Mouse (Mus musculus) bone marrow, adult 2 months (tissue): ENCODE measurements around the gene Ears2.

ENCODE experiments used
- CTCF ChIP-seq: fragments of 200-500 bp; IDR thresholded peaks from 2 replicates; pipeline ENCODE4 v1.5.1; 2011; ENCODE audit warnings: low read length, control low read depth; ENCODE audit not compliant: control insufficient read depth, insufficient read depth
- POLR2A ChIP-seq: fragments of 200-500 bp; IDR thresholded peaks from 2 replicates; pipeline ENCODE4 v1.6.1; 2011; ENCODE audit warnings: low read depth, mild to moderate bottlenecking, control low read depth, low read length, borderline replicate concordance; ENCODE audit not compliant: control insufficient read depth

DNA sequence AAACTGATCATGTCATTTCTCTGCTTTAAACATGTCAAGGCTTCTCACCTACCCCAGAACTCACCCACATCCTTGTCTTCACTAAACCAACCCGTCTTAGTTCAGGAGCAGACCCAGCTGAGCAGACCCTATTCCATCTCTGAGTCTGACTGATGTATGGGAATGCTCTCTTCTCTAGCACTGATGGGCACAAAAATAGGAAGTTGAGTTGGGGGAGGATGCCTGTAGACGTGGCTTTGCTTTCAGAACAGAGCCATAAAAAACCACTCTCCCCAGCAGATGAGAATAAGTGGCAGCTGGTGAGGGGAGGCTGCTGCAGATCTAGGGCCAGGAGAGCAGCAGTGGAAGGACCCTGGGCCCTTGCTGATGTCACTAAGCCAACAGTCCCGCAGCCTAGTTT lies 33.7 kb downstream of the Ears2 start:
- no peak for TF ChIP-seq POLR2A
- no peak for TF ChIP-seq CTCF
